Comparison of ENCODE assay signal across 12 mouse cellular contexts in genomic region chr2:145196043-145196442, GRCm38 (mm10). TPM values are rescaled to one million over a fixed set of nuclear protein-coding genes. Genes with fewer than 3 reads are reported as not detected.
A peak's percentile ranks its signal among the peaks of the same experiment; 100 is the strongest.
DNase-seq lines count a peak whose midpoint lies in the region; ATAC-seq and TF ChIP-seq lines count a peak whose summit lies in the region.
"Had no signal": no experiment of that assay in that cellular context is flagged by ENCODE, and none has a peak within 500 bp of the region (broad histone marks: within the 10 kb centered on the region; RNA-seq: fewer than 3 reads in every experiment).

No protein-coding gene starts in this region.

- 0 out of 2 replicates have a peak, but pooled peaks have one; percentile 10 for TF ChIP-seq CTCF in kidney, postnatal 0 days (IDR thresholded peaks at IDR 0.05; ENCODE audit: low read depth)
- no peak for TF ChIP-seq CTCF in gastrocnemius, adult 2 months (IDR thresholded peaks at IDR 0.05)

- H3K4me3 ChIP-seq in kidney, postnatal 0 days (replicated peaks; ENCODE audit: low read depth, low read length): no peak overlapping the region
- no peak overlapping the region for H3K4me3 ChIP-seq in gastrocnemius, adult 2 months
- H3K4me3 ChIP-seq in midbrain, embryonic 14.5 days (replicated peaks; ENCODE audit: low read depth, low read length): no peak overlapping the region
- H3K4me3 ChIP-seq: lung, embryonic 15.5 days had no signal

- H3K9me3 ChIP-seq in kidney, postnatal 0 days (replicated peaks; ENCODE audit: low read length): no peaks in the 10 kb centered on the region
- no peaks in the 10 kb centered on the region for H3K9me3 ChIP-seq in midbrain, embryonic 14.5 days (ENCODE audit: control insufficient read depth, low read length)
- H3K9me3 ChIP-seq: lung, embryonic 15.5 days had no signal

- DNase-seq in kidney, postnatal 0 days (ENCODE audit: low spot score): peak; percentile 13
- DNase-seq in kidney, adult 9 months: no peak
- DNase-seq in retina, postnatal 1 day: peak; percentile 15
- DNase-seq in retina, embryonic 14.5 days (ENCODE audit: low spot score): no peak
- DNase-seq in left cerebral cortex, postnatal 14 days (ENCODE audit: low spot score in 2 of 2): peak; percentile 51 to 58
- no peak for DNase-seq in gastrocnemius, adult 2 months
- no peak for DNase-seq in kidney, adult 18-20 months
- no peak for DNase-seq in midbrain, embryonic 14.5 days
- DNase-seq: heart, postnatal 4 days; kidney, adult 8-10 months had no signal

- H3K36me3 ChIP-seq in kidney, postnatal 0 days (ENCODE audit: insufficient read depth, low read length): no peaks in the 10 kb centered on the region
- no peaks in the 10 kb centered on the region for H3K36me3 ChIP-seq in midbrain, embryonic 14.5 days (ENCODE audit: control insufficient read depth, insufficient read depth, low read length)
- H3K36me3 ChIP-seq: lung, embryonic 15.5 days had no signal

- no peak overlapping the region for H3K4me2 ChIP-seq in kidney, postnatal 0 days (ENCODE audit: low read length)
- H3K4me2 ChIP-seq in midbrain, embryonic 14.5 days (ENCODE audit: low read length): no peak overlapping the region
- H3K4me2 ChIP-seq: lung, embryonic 15.5 days had no signal

- ATAC-seq in kidney, postnatal 0 days (replicated peaks; ENCODE audit: low FRiP score, low read depth): no peak
- no peak for ATAC-seq in midbrain, embryonic 14.5 days (ENCODE audit: low FRiP score, low TSS enrichment)
- ATAC-seq: forebrain, embryonic 16.5 days had no signal

- intact Hi-C loops in left cerebral cortex, postnatal 14 days (cut with DNase I): no loop called here
- intact Hi-C loops in gastrocnemius, adult 2 months (cut with DNase I): no loop called here

- no peak overlapping the region for H3K27ac ChIP-seq in kidney, postnatal 0 days
- H3K27ac ChIP-seq in gastrocnemius, adult 2 months: no peak overlapping the region
- no peak overlapping the region for H3K27ac ChIP-seq in midbrain, embryonic 14.5 days (replicated peaks; ENCODE audit: low read depth, low read length)
- H3K27ac ChIP-seq: lung, embryonic 15.5 days had no signal

- H3K4me1 ChIP-seq in kidney, postnatal 0 days (replicated peaks; ENCODE audit: insufficient read depth, low read length): no peaks in the 10 kb centered on the region
- no peaks in the 10 kb centered on the region for H3K4me1 ChIP-seq in midbrain, embryonic 14.5 days (ENCODE audit: control insufficient read depth, insufficient read depth, low read length)
- H3K4me1 ChIP-seq: lung, embryonic 15.5 days had no signal

- H3K27me3 ChIP-seq in kidney, postnatal 0 days (ENCODE audit: insufficient read depth, low read length): no peaks in the 10 kb centered on the region
- no peaks in the 10 kb centered on the region for H3K27me3 ChIP-seq in midbrain, embryonic 14.5 days (ENCODE audit: control insufficient read depth, insufficient read depth, low read length)
- H3K27me3 ChIP-seq: lung, embryonic 15.5 days had no signal

- WGBS in kidney, postnatal 0 days: 65% methylated on average over 3 of the region's 3 CpGs
- 73% methylated on average over 3 of the region's 3 CpGs for WGBS in midbrain, embryonic 14.5 days

- no peak overlapping the region for H3K9ac ChIP-seq in kidney, postnatal 0 days (ENCODE audit: low read depth, low read length)
- no peak overlapping the region for H3K9ac ChIP-seq in midbrain, embryonic 14.5 days (replicated peaks; ENCODE audit: low read length)
- H3K9ac ChIP-seq: lung, embryonic 15.5 days had no signal

RNA-seq across cellular contexts. Expression of gene Slc24a3, which starts 28.5 kb away (rescaled TPM):
- 1.4 and 2.1 TPM in 2 replicates for polyA plus RNA-seq in kidney, postnatal 0 days (2015; fragmentation: Nextera tagmentation; extraction: Ambion mirVana)
- total RNA-seq in left cerebral cortex, postnatal 14 days (2021): 100 to 1,000 TPM; 159 to 160 TPM
- total RNA-seq in gastrocnemius, adult 2 months (2021): 1 to 10 TPM; 1.3 to 2.0 TPM
- polyA plus RNA-seq in midbrain, embryonic 14.5 days (2014; fragmentation: Nextera tagmentation; extraction: Ambion mirVana): 13.1 and 14.4 TPM in 2 replicates

Comparison
In these comparisons a context has a peak if more than half of its experiments do, and no peak if none do; other contexts are left out.
1. DNase-seq: peak in kidney, postnatal 0 days (single experiment), retina, postnatal 1 day (single experiment) and left cerebral cortex, postnatal 14 days (2 of 2); none in kidney, adult 9 months (single experiment), retina, embryonic 14.5 days (single experiment), gastrocnemius, adult 2 months (single experiment), kidney, adult 18-20 months (single experiment) and midbrain, embryonic 14.5 days (single experiment).
2. RNA of gene Slc24a3, which starts 28.5 kb away (total RNA-seq): 159 to 160 TPM in left cerebral cortex, postnatal 14 days; 1.3 to 2.0 TPM in gastrocnemius, adult 2 months; every median in the first group is over 10 times any median in the second.